Mouse (Mus musculus): ENCODE measurements around the gene Cdrt4. TPM values are rescaled to one million over a fixed set of nuclear protein-coding genes. Genes with fewer than 3 reads are reported as not detected.

Cdrt4 gene
- polyA plus RNA-seq, 1 experiment from 2014 or later = not detected

- Histone ChIP-seq H3K36me3 (ENCODE audit: control insufficient read depth, insufficient read depth) (no peaks in the 10 kb centered on the region), H3K4me1 (ENCODE audit: control insufficient read depth, low read depth, low read length) (no peaks in the 10 kb centered on the region), H3K4me2 (ENCODE audit: low read depth, low read length) (no peak overlapping the region), H3K9me3 (replicated peaks; ENCODE audit: control insufficient read depth, low read length) (no peaks in the 10 kb centered on the region), H3K27me3 (ENCODE audit: control insufficient read depth, insufficient read depth, low read depth, low read length) (no peaks in the 10 kb centered on the region), H3K9ac (ENCODE audit: low read depth, low read length) (no peak overlapping the region), H3K27ac (ENCODE audit: low read length) (no peak overlapping the region), H3K4me3 (ENCODE audit: low read depth, low read length) (no peak overlapping the region)
- no peak for ATAC-seq (ENCODE audit: low read depth)
- 52% methylated on average over 5 of the region's 5 CpGs for WGBS (ENCODE audit: insufficient replicate concordance)
Measured at GRCm38 (mm10) chr11:62997039-62997717, 46.2 kb downstream of the Cdrt4 start.

- 59% methylated on average over 11 of the region's 11 CpGs for WGBS (ENCODE audit: insufficient replicate concordance)
- H3K4me2 ChIP-seq (ENCODE audit: low read depth, low read length) = no peak overlapping the region
Measured at GRCm38 (mm10) chr11:62997718-62998281, 46.8 kb downstream of the Cdrt4 start.

GRCm38 (mm10) chr11:63000126-63000525, 49.1 kb downstream of the Cdrt4 start:
- WGBS (ENCODE audit: insufficient replicate concordance) = 70% methylated on average over 8 of the region's 8 CpGs
- no peaks in the 10 kb centered on the region for H3K4me1 ChIP-seq (ENCODE audit: control insufficient read depth, low read depth, low read length)
- ATAC-seq (ENCODE audit: low read depth) = no peak
- no peak overlapping the region for H3K4me2 ChIP-seq (ENCODE audit: low read depth, low read length)
- H3K27me3 ChIP-seq (ENCODE audit: control insufficient read depth, insufficient read depth, low read depth, low read length) = no peaks in the 10 kb centered on the region
- no peaks in the 10 kb centered on the region for H3K9me3 ChIP-seq (replicated peaks; ENCODE audit: control insufficient read depth, low read length)
- H3K9ac ChIP-seq (ENCODE audit: low read depth, low read length) = no peak overlapping the region
- H3K27ac ChIP-seq (ENCODE audit: low read length) = no peak overlapping the region
- H3K36me3 ChIP-seq (ENCODE audit: control insufficient read depth, insufficient read depth) = no peaks in the 10 kb centered on the region
- H3K4me3 ChIP-seq (ENCODE audit: low read depth, low read length) = no peak overlapping the region

More at GRCm38 (mm10) chr11:62997718-62998281, 46.8 kb downstream of the Cdrt4 start:
- no peaks in the 10 kb centered on the region for H3K9me3 ChIP-seq (replicated peaks; ENCODE audit: control insufficient read depth, low read length)
- no peak overlapping the region for H3K9ac ChIP-seq (ENCODE audit: low read depth, low read length)
- H3K4me1 ChIP-seq (ENCODE audit: control insufficient read depth, low read depth, low read length) = no peaks in the 10 kb centered on the region
- no peak for ATAC-seq (ENCODE audit: low read depth)
- no peak overlapping the region for H3K27ac ChIP-seq (ENCODE audit: low read length)
- H3K4me3 ChIP-seq (ENCODE audit: low read depth, low read length) = no peak overlapping the region
- no peaks in the 10 kb centered on the region for H3K36me3 ChIP-seq (ENCODE audit: control insufficient read depth, insufficient read depth)
- H3K27me3 ChIP-seq (ENCODE audit: control insufficient read depth, insufficient read depth, low read depth, low read length) = no peaks in the 10 kb centered on the region

DNA sequence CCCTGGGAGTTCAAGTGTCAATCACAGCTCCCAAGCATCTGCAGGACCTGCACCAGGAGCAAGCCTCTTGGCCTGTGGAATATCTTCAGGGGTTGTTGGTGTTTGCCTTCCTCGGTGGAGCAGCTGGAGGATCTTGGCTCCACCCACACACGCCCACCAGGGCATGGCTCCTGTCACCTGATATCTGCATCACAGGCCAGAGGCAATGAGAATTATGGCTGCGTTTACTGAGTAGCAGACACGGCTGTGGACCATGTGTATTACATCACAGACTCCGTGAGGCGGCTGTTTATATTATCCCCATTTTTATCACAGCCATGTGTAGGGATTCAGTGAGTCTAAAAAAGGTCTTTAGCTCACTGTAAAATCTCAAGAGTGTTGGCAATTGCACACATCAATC, 53.6 kb downstream of the Cdrt4 start:
- Histone ChIP-seq H3K4me3 (ENCODE audit: low read depth, low read length) (no peak overlapping the region), H3K36me3 (ENCODE audit: control insufficient read depth, insufficient read depth) (no peaks in the 10 kb centered on the region), H3K27me3 (ENCODE audit: control insufficient read depth, insufficient read depth, low read depth, low read length) (no peaks in the 10 kb centered on the region), H3K4me2 (ENCODE audit: low read depth, low read length) (no peak overlapping the region), H3K9me3 (replicated peaks; ENCODE audit: control insufficient read depth, low read length) (no peaks in the 10 kb centered on the region), H3K9ac (ENCODE audit: low read depth, low read length) (no peak overlapping the region), H3K4me1 (ENCODE audit: control insufficient read depth, low read depth, low read length) (no peaks in the 10 kb centered on the region), H3K27ac (ENCODE audit: low read length) (no peak overlapping the region)
- no peak for ATAC-seq (ENCODE audit: low read depth)
- 54% methylated on average over 6 of the region's 6 CpGs for WGBS (ENCODE audit: insufficient replicate concordance)

GRCm38 (mm10) chr11:63007376-63007775, 56.4 kb downstream of the Cdrt4 start:
- no peaks in the 10 kb centered on the region for H3K27me3 ChIP-seq (ENCODE audit: control insufficient read depth, insufficient read depth, low read depth, low read length)
- no peak overlapping the region for H3K4me2 ChIP-seq (ENCODE audit: low read depth, low read length)
- no peak overlapping the region for H3K27ac ChIP-seq (ENCODE audit: low read length)
- 58% methylated on average over 5 of the region's 5 CpGs for WGBS (ENCODE audit: insufficient replicate concordance)
- H3K4me3 ChIP-seq (ENCODE audit: low read depth, low read length) = no peak overlapping the region
- H3K9me3 ChIP-seq (replicated peaks; ENCODE audit: control insufficient read depth, low read length) = no peaks in the 10 kb centered on the region
- no peaks in the 10 kb centered on the region for H3K36me3 ChIP-seq (ENCODE audit: control insufficient read depth, insufficient read depth)
- no peak overlapping the region for H3K9ac ChIP-seq (ENCODE audit: low read depth, low read length)
- no peak for ATAC-seq (ENCODE audit: low read depth)
- no peaks in the 10 kb centered on the region for H3K4me1 ChIP-seq (ENCODE audit: control insufficient read depth, low read depth, low read length)

DNA sequence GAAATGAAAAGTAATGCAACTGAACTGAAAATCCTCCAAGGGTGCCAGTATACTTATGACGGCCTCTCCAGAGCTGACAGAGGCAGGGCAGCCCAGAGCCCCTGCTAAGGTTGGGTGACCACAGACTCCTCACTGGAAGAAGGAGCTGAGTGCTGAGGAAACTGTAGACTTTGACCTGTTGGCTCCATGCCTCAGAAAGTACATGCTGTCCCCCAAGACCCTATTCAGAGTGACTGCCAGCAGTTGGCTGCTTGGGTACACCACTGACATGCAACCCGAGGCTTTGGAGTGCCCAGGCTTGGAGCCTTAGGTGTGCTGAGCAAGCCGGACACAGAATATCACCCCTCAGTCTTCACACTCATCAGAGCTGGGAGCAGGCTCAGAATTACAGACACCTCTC, 57.0 kb downstream of the Cdrt4 start:
- Histone ChIP-seq H3K4me1 (ENCODE audit: control insufficient read depth, low read depth, low read length) (no peaks in the 10 kb centered on the region), H3K4me3 (ENCODE audit: low read depth, low read length) (no peak overlapping the region), H3K27ac (ENCODE audit: low read length) (no peak overlapping the region), H3K9me3 (replicated peaks; ENCODE audit: control insufficient read depth, low read length) (no peaks in the 10 kb centered on the region), H3K27me3 (ENCODE audit: control insufficient read depth, insufficient read depth, low read depth, low read length) (no peaks in the 10 kb centered on the region), H3K4me2 (ENCODE audit: low read depth, low read length) (no peak overlapping the region), H3K9ac (ENCODE audit: low read depth, low read length) (no peak overlapping the region), H3K36me3 (ENCODE audit: control insufficient read depth, insufficient read depth) (no peaks in the 10 kb centered on the region)
- 57% methylated on average over 3 of the region's 3 CpGs for WGBS (ENCODE audit: insufficient replicate concordance)
- ATAC-seq (ENCODE audit: low read depth) = no peak

DNA sequence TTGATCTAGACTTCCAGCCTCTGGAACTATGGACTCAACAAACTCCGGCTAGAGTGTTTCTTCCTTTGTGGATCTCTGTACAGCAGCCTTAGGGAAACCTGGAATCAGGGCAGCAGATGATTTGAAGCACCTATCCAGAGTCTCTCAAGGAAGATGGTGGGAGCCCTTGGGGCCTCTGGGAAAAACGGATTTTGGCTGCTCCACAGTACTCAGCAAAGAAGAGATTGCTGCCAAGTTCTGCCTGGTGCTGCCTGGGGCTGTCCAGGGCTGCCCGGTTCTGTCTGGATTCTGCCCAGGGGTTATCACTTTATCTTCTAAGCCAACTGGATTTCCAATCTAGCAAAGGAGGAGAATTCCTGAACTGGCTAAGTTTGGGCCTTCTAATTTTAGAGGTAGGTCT, 58.8 kb downstream of the Cdrt4 start:
- ATAC-seq (ENCODE audit: low read depth) = no peak
- no peaks in the 10 kb centered on the region for H3K36me3 ChIP-seq (ENCODE audit: control insufficient read depth, insufficient read depth)
- H3K4me3 ChIP-seq (ENCODE audit: low read depth, low read length) = no peak overlapping the region
- no peak overlapping the region for H3K4me2 ChIP-seq (ENCODE audit: low read depth, low read length)
- H3K27ac ChIP-seq (ENCODE audit: low read length) = no peak overlapping the region
- no peaks in the 10 kb centered on the region for H3K9me3 ChIP-seq (replicated peaks; ENCODE audit: control insufficient read depth, low read length)
- WGBS (ENCODE audit: insufficient replicate concordance) = 51% methylated on average over 3 of the region's 3 CpGs
- no peak overlapping the region for H3K9ac ChIP-seq (ENCODE audit: low read depth, low read length)
- no peaks in the 10 kb centered on the region for H3K4me1 ChIP-seq (ENCODE audit: control insufficient read depth, low read depth, low read length)
- H3K27me3 ChIP-seq (ENCODE audit: control insufficient read depth, insufficient read depth, low read depth, low read length) = no peaks in the 10 kb centered on the region

DNA sequence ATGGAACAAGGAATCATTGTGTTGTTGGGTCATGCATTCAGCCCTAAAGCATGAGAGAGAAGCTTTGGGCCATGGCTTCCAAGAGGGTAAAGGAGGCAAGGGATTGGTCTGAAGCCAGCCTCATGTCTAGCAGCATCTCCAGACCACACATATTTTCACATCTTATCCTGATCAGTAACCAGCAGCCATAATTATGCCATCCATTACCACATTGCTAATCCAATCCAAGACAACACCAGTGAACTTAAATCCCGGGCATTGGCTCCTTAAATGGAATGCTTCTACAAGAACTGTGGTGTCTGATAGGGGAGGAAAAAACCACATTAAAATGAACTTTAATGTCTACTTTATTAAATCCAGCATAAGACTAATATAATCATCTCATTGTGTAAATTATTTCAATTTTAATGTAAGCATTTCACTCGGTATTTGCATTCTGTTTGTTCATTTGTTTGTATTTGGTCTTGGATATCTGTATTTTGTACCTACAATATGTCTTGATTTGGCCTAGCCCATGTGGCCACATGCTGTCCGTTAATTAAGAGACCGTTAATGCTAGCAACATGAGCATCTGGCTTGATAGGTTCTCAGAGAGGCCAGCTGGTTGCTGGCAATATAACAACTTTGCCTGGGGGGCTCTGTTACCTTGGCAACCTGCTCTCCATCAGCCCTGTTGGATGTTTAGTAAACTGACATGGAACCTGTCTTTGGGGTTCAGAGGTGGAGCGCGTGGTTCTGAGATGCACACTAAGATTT, 66.5 kb downstream of the Cdrt4 start:
- Histone ChIP-seq H3K4me2 (ENCODE audit: low read depth, low read length) (no peak overlapping the region), H3K27me3 (ENCODE audit: control insufficient read depth, insufficient read depth, low read depth, low read length) (no peaks in the 10 kb centered on the region), H3K4me3 (ENCODE audit: low read depth, low read length) (no peak overlapping the region), H3K9ac (ENCODE audit: low read depth, low read length) (no peak overlapping the region), H3K9me3 (replicated peaks; ENCODE audit: control insufficient read depth, low read length) (no peaks in the 10 kb centered on the region), H3K27ac (ENCODE audit: low read length) (no peak overlapping the region), H3K36me3 (ENCODE audit: control insufficient read depth, insufficient read depth) (no peaks in the 10 kb centered on the region), H3K4me1 (ENCODE audit: control insufficient read depth, low read depth, low read length) (no peaks in the 10 kb centered on the region)
- 63% methylated on average over 6 of the region's 6 CpGs for WGBS (ENCODE audit: insufficient replicate concordance)
- no peak for ATAC-seq (ENCODE audit: low read depth)

GRCm38 (mm10) chr11:63018083-63018622, 67.2 kb downstream of the Cdrt4 start:
- Histone ChIP-seq H3K4me1 (ENCODE audit: control insufficient read depth, low read depth, low read length) (no peaks in the 10 kb centered on the region), H3K27ac (ENCODE audit: low read length) (no peak overlapping the region), H3K36me3 (ENCODE audit: control insufficient read depth, insufficient read depth) (no peaks in the 10 kb centered on the region), H3K9me3 (replicated peaks; ENCODE audit: control insufficient read depth, low read length) (no peaks in the 10 kb centered on the region), H3K4me3 (ENCODE audit: low read depth, low read length) (no peak overlapping the region), H3K27me3 (ENCODE audit: control insufficient read depth, insufficient read depth, low read depth, low read length) (no peaks in the 10 kb centered on the region), H3K9ac (ENCODE audit: low read depth, low read length) (no peak overlapping the region), H3K4me2 (ENCODE audit: low read depth, low read length) (no peak overlapping the region)
- no peak for ATAC-seq (ENCODE audit: low read depth)
- WGBS (ENCODE audit: insufficient replicate concordance) = 57% methylated on average over 6 of the region's 6 CpGs
